Mouse (Mus musculus) lung, postnatal 0 days (tissue): ENCODE data around the gene Sbno2.

ENCODE experiments used
- CTCF ChIP-seq: IDR thresholded peaks from 2 replicates; pipeline ENCODE4 v1.5.1; 2016; ENCODE audit warnings: antibody characterized with exemption, mild to moderate bottlenecking
- EP300 ChIP-seq: IDR thresholded peaks from 2 replicates; pipeline ENCODE4 v1.6.1; 2016; ENCODE audit warnings: antibody characterized with exemption, mild to moderate bottlenecking, control low read depth

DNA sequence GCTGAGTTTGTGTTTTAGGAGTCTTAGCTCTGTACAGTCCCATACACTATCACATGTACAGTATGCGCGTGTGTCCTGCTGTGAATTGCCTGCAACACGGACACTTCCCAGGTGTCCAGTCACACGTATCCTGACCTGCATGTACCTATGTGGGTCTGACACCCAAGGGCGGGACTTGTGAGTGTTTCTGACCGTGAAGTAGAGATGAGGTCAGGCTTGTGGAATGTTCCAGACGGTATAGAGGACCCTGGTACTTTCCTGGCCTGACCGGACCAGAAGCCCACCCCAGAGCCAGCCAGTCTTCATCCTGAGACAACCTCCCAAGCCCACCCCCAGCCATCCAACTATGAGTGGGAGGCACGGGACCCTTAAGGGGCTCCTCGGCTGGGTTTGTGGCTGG lies 89.8 kb downstream of the Sbno2 start:
- TF ChIP-seq CTCF (no peak), EP300 (peak; percentile 61)
